Mouse (Mus musculus): ENCODE measurements around the gene Nudt8.

DNA sequence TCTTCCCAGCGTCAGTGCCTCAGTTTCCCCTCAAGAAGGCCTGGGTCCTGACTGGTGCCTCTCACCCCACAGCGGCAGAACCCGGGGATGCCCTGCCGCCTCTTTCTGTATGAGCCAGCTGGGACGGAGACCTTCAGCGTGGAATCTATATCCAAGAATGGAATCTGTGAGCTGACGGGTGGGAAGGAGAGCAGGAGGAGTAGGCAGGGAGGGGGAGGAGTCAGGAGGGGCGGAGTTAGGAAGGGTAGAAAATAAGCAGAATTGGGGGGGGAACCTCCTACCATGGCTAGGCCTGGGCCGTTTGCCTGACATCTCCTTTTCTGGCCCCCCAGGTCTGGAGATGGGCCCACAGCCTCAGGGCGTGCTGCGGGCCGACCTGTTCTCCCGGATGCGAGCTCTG lies 12.3 kb upstream of the Nudt8 start:
- no peak for TF ChIP-seq POLR2A (IDR thresholded peaks at IDR 0.05; ENCODE audit: low read depth, low read length)
- no peak for TF ChIP-seq CTCF (IDR thresholded peaks at IDR 0.05; ENCODE audit: borderline replicate concordance, insufficient read depth, low read length)
